In the genomic region with DNA sequence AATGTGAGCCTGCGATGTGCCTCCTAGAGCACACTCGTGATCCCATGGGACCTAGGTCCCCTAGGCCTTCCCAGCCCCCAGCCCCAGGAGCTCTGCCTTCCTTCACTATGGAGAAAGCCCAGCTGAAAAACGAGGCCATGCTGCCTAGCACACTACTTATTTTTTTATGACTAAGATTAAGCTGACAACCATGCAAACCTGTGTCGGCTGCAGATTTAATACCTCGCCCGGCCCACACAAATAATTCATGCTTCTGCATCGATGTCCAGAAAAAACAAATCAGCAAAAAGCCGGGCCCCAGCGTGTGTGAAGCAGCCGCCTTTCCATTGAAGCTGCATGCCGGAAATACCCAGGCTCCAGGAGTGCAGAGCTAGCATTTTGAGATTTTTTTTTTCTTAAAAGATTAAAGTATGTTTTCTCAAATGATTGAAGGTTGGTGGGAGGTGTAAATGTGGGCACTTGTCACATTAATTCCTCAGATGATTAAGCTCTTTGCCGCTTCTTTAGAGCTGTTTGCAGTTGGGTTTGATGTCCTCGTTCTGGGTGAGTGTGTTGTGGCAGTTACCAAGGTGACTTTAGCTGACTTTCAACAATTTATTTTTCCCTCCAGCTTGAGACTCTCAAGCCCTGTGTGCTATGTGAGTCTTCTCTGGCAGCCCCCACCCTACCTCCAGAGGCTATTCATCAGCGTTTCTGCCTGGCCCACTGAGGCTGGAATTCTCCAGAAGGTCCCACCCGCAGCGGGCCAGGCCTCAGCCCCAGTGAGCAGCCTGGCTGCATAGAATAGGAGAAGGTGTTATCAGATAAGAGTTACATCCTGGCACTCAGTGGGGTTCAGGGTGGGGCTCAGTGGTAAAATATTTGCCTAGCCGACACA, we compare ENCODE assay signal across 8 mouse cellular contexts. TPM values are rescaled to one million over a fixed set of nuclear protein-coding genes. Genes with fewer than 3 reads are reported as not detected.
A peak's percentile ranks its signal among the peaks of the same experiment; 100 is the strongest.
DNase-seq lines count a peak whose midpoint lies in the region; ATAC-seq and TF ChIP-seq lines count a peak whose summit lies in the region.

No protein-coding gene starts in this region.

- no peak for TF ChIP-seq CTCF in gastrocnemius, adult 2 months (IDR thresholded peaks at IDR 0.05)

- 64% methylated on average over 17 of the region's 17 CpGs for whole genome bisulfite sequencing in forebrain, embryonic 11.5 days
- 31% methylated on average over 17 of the region's 17 CpGs for WGBS in limb, embryonic 15.5 days
- WGBS in stomach, embryonic 15.5 days, result 29% methylated on average over 17 of the region's 17 CpGs

- intact Hi-C loops in gastrocnemius, adult 2 months (cut with DNase I), result no loop called here
- intact Hi-C loops in gastrocnemius, postnatal 36 days (cut with DNase I), result no loop called here

- no peak overlapping the region for H3K4me3 ChIP-seq in gastrocnemius, adult 2 months
- H3K4me3 ChIP-seq in forebrain, embryonic 11.5 days (ENCODE audit: low read depth, low read length), result no peak overlapping the region
- no peak overlapping the region for H3K4me3 ChIP-seq in limb, embryonic 15.5 days
- no peak overlapping the region for H3K4me3 ChIP-seq in stomach, embryonic 15.5 days (replicated peaks)

- H3K9me3 ChIP-seq in forebrain, embryonic 11.5 days (ENCODE audit: control insufficient read depth, low read length), result no peaks in the 10 kb centered on the region
- H3K9me3 ChIP-seq in limb, embryonic 15.5 days, result no peaks in the 10 kb centered on the region
- H3K9me3 ChIP-seq in stomach, embryonic 15.5 days, result no peaks in the 10 kb centered on the region

- ATAC-seq in CD4-positive, CD25-positive, alpha-beta regulatory T cell, adult 4 months, result peak; percentile 52
- no peak for ATAC-seq in forebrain, embryonic 11.5 days (replicated peaks; ENCODE audit: low FRiP score)
- ATAC-seq in limb, embryonic 15.5 days (ENCODE audit: insufficient number of reproducible peaks, low FRiP score, low TSS enrichment, low read depth), result no peak
- peak; percentile 37; the same call in 1 of the 2 replicates for ATAC-seq in stomach, embryonic 15.5 days (ENCODE audit: insufficient read depth, low FRiP score, low read depth)

- H3K27me3 ChIP-seq in forebrain, embryonic 11.5 days (ENCODE audit: control insufficient read depth, insufficient read depth, low read length), result no peaks in the 10 kb centered on the region
- no peaks in the 10 kb centered on the region for H3K27me3 ChIP-seq in limb, embryonic 15.5 days
- H3K27me3 ChIP-seq in stomach, embryonic 15.5 days (replicated peaks), result no peaks in the 10 kb centered on the region

- H3K27ac ChIP-seq in gastrocnemius, adult 2 months, result peak overlapping the region; percentile 85
- H3K27ac ChIP-seq in forebrain, embryonic 11.5 days (ENCODE audit: low read depth, low read length), result peak overlapping the region; percentile 38; the same call in 1 of the 2 replicates
- peak overlapping the region; percentile 76 for H3K27ac ChIP-seq in limb, embryonic 15.5 days
- H3K27ac ChIP-seq in stomach, embryonic 15.5 days, result peak overlapping the region; percentile 80

- no peak overlapping the region for H3K4me2 ChIP-seq in forebrain, embryonic 11.5 days (ENCODE audit: low read depth, low read length, severe bottlenecking)
- no peak overlapping the region for H3K4me2 ChIP-seq in limb, embryonic 15.5 days
- H3K4me2 ChIP-seq in stomach, embryonic 15.5 days, result no peak overlapping the region

- DNase-seq in gastrocnemius, adult 2 months, result peak; percentile 26
- no peak for DNase-seq in gastrocnemius, postnatal 36 days
- no peak for DNase-seq in forebrain, embryonic 11.5 days (ENCODE audit: low spot score)
- DNase-seq in urinary bladder, postnatal 10 days (ENCODE audit: low spot score), result no peak
- no peak for DNase-seq in layer of hippocampus, postnatal 25 days (ENCODE audit: extremely low spot score in 1 of 2, low spot score in 1 of 2)

- 0 out of 2 replicates have a peak, but pooled peaks cover 5% of the 10 kb centered on the region for H3K4me1 ChIP-seq in forebrain, embryonic 11.5 days (replicated peaks; ENCODE audit: control insufficient read depth, insufficient read depth, low read length)
- H3K4me1 ChIP-seq in limb, embryonic 15.5 days, result peaks cover 27% of the 10 kb centered on the region
- peaks cover 23% of the 10 kb centered on the region for H3K4me1 ChIP-seq in stomach, embryonic 15.5 days

- no peak overlapping the region for H3K9ac ChIP-seq in forebrain, embryonic 11.5 days (ENCODE audit: low read length)
- no peak overlapping the region for H3K9ac ChIP-seq in limb, embryonic 15.5 days
- no peak overlapping the region for H3K9ac ChIP-seq in stomach, embryonic 15.5 days

- H3K36me3 ChIP-seq in forebrain, embryonic 11.5 days (ENCODE audit: control insufficient read depth, insufficient read depth, low read length), result no peaks in the 10 kb centered on the region; the same call in 1 of the 2 replicates
- H3K36me3 ChIP-seq in limb, embryonic 15.5 days, result peaks cover 51% of the 10 kb centered on the region
- H3K36me3 ChIP-seq in stomach, embryonic 15.5 days, result no peaks in the 10 kb centered on the region

RNA-seq across cellular contexts. Expression of gene Trim8, which starts 30.9 kb away (rescaled TPM):
- 10 to 100 TPM; 20.2 to 20.7 TPM for total RNA-seq in gastrocnemius, adult 2 months (2021)
- total RNA-seq in gastrocnemius, postnatal 36 days (2021), result 10 to 100 TPM; 19.0 to 19.2 TPM
- 10 to 100 TPM; 16.3 to 21.5 TPM for polyA plus RNA-seq in CD4-positive, CD25-positive, alpha-beta regulatory T cell, adult 4 months (2017; shearing (Covaris generic))
- 30.7 and 39.5 TPM in 2 replicates for polyA plus RNA-seq in forebrain, embryonic 11.5 days (2014; fragmentation: Nextera tagmentation; extraction: Ambion mirVana)
- 14.6 and 15.1 TPM in 2 replicates for polyA plus RNA-seq in limb, embryonic 15.5 days (2015; fragmentation: Nextera tagmentation; extraction: Ambion mirVana)
- 20.4 and 20.9 TPM in 2 replicates for polyA plus RNA-seq in stomach, embryonic 15.5 days (2015; fragmentation: Nextera tagmentation; extraction: Ambion mirVana)
- 100 to 1,000 TPM; 105 to 109 TPM for total RNA-seq in layer of hippocampus, postnatal 25 days (2021)

Comparison
In these comparisons a context has a peak if more than half of its experiments do, and no peak if none do; other contexts are left out.
1. ATAC-seq: peak in CD4-positive, CD25-positive, alpha-beta regulatory T cell, adult 4 months (single experiment) and stomach, embryonic 15.5 days (single experiment); none in forebrain, embryonic 11.5 days (single experiment) and limb, embryonic 15.5 days (single experiment).
2. Peak in every context shown above with its lines, with median percentiles within 50 percentile points of each other: H3K27ac ChIP-seq.